In the genomic region with DNA sequence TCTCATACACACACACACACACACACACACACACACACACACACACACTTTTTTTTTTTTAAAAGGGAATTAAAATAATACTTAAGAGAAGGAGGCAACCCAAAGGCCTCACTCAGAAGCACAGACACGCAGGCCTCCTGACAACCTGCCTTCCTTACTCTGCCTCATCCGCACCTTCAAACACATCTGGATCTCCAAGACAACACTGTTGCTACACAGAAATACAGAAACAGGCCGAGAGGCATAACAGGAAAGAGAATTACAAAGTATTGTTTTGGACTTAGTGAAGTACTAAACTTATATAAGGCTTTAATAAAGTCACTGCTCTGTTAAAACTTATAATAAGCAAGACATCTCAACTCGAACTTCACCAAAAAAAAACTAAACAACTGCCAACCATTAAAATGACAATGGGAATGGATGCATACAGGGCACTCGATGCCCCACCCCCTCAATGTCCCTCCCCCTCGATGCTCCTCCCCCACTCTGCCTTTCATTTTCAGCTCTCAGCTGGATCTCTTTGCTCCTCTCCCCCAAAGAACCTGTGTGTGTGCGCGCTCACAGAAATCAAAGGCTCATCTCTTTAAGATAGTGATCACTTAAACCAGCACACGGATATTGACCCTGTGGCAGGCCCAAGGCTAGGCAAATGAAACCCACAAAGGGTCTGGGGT, we compare ENCODE assay signal across 10 mouse cellular contexts.
DNase-seq lines count a peak whose midpoint lies in the region; ATAC-seq and TF ChIP-seq lines count a peak whose summit lies in the region.
"Had no signal": no experiment of that assay in that cellular context is flagged by ENCODE, and none has a peak within 500 bp of the region (broad histone marks: within the 10 kb centered on the region; RNA-seq: fewer than 3 reads in every experiment).

No protein-coding gene starts in this region.

- 75% methylated on average over 9 of the region's 9 CpGs for WGBS in kidney, adult 2 months
- 59% methylated on average over 9 of the region's 9 CpGs for WGBS in limb, embryonic 11.5 days
- 59% methylated on average over 9 of the region's 9 CpGs for WGBS in forebrain, embryonic 13.5 days

- no peak for DNase-seq in kidney, adult 2 months
- DNase-seq in kidney, adult 8-10 months, result no peak
- peak; percentile 40 for DNase-seq in 3T3-L1 (ENCODE audit: low read depth, low spot score)
- DNase-seq in limb, embryonic 11.5 days (ENCODE audit: low spot score), result no peak
- no peak for DNase-seq in cerebellum, adult 9-11 months

- no peak overlapping the region for H3K4me3 ChIP-seq in kidney, adult 2 months (ENCODE audit: insufficient read depth, low read depth, low read length)
- H3K4me3 ChIP-seq in brown adipose tissue, adult 24 weeks (ENCODE audit: insufficient read depth, low read depth, low read length), result no peak overlapping the region
- H3K4me3 ChIP-seq in limb, embryonic 11.5 days (ENCODE audit: low read depth, low read length), result no peak overlapping the region
- no peak overlapping the region for H3K4me3 ChIP-seq in forebrain, embryonic 13.5 days

- no peaks in the 10 kb centered on the region for H3K36me3 ChIP-seq in kidney, adult 2 months (ENCODE audit: control insufficient read depth, insufficient read depth, low read length)
- H3K36me3 ChIP-seq in limb, embryonic 11.5 days (ENCODE audit: control insufficient read depth, insufficient read depth, low read length), result no peaks in the 10 kb centered on the region
- no peaks in the 10 kb centered on the region for H3K36me3 ChIP-seq in forebrain, embryonic 13.5 days (ENCODE audit: poor library complexity, severe bottlenecking)

- ATAC-seq in limb, embryonic 11.5 days (ENCODE audit: insufficient number of reproducible peaks, low FRiP score, low TSS enrichment, low read depth), result no peak
- no peak for ATAC-seq in forebrain, embryonic 13.5 days
- no peak for ATAC-seq in frontal cortex, adult (ENCODE audit: low TSS enrichment)
- ATAC-seq: midbrain, embryonic 16.5 days had no signal

- H3K4me2 ChIP-seq in limb, embryonic 11.5 days (ENCODE audit: low read depth, severe bottlenecking), result no peak overlapping the region
- no peak overlapping the region for H3K4me2 ChIP-seq in forebrain, embryonic 13.5 days

- peaks cover 7% of the 10 kb centered on the region; the same call in 1 of the 2 replicates for H3K4me1 ChIP-seq in kidney, adult 2 months (ENCODE audit: control insufficient read depth, insufficient read depth, low read length)
- H3K4me1 ChIP-seq in brown adipose tissue, adult 24 weeks (ENCODE audit: control insufficient read depth, insufficient read depth, insufficient read length, low read length), result peaks cover 40% of the 10 kb centered on the region
- H3K4me1 ChIP-seq in limb, embryonic 11.5 days (ENCODE audit: control insufficient read depth, insufficient read depth, low read length), result peaks cover 34% of the 10 kb centered on the region
- H3K4me1 ChIP-seq in forebrain, embryonic 13.5 days, result no peaks in the 10 kb centered on the region

- no peaks in the 10 kb centered on the region for H3K9me3 ChIP-seq in limb, embryonic 11.5 days (ENCODE audit: control insufficient read depth, low read length)
- no peaks in the 10 kb centered on the region for H3K9me3 ChIP-seq in forebrain, embryonic 13.5 days (replicated peaks)

- H3K27ac ChIP-seq in kidney, adult 2 months (ENCODE audit: insufficient read depth, low read depth, low read length), result peak overlapping the region; percentile 5; the same call in 1 of the 2 replicates
- peak overlapping the region; percentile 57; the same call in 1 of the 2 replicates for H3K27ac ChIP-seq in brown adipose tissue, adult 24 weeks (replicated peaks; ENCODE audit: low read depth, low read length)
- H3K27ac ChIP-seq in limb, embryonic 11.5 days (replicated peaks; ENCODE audit: low read depth, low read length), result 0 out of 2 replicates have a peak overlapping the region, but pooled peaks have one; percentile 39
- H3K27ac ChIP-seq in forebrain, embryonic 13.5 days, result no peak overlapping the region

- no peaks in the 10 kb centered on the region for H3K27me3 ChIP-seq in kidney, adult 2 months (replicated peaks; ENCODE audit: control insufficient read depth, insufficient read depth, low read length)
- H3K27me3 ChIP-seq in limb, embryonic 11.5 days (ENCODE audit: control insufficient read depth, insufficient read depth, low read length), result no peaks in the 10 kb centered on the region
- H3K27me3 ChIP-seq in forebrain, embryonic 13.5 days, result no peaks in the 10 kb centered on the region; the same call in 1 of the 2 replicates
- H3K27me3 ChIP-seq: CH12.LX had no signal

- no peak overlapping the region for H3K9ac ChIP-seq in limb, embryonic 11.5 days (ENCODE audit: low read length)
- H3K9ac ChIP-seq in forebrain, embryonic 13.5 days, result no peak overlapping the region

- no peak for TF ChIP-seq POLR2A in kidney, adult 2 months (IDR thresholded peaks at IDR 0.05; ENCODE audit: low read depth, low read length)

- no peak for TF ChIP-seq CTCF in kidney, adult 2 months (conservative IDR thresholded peaks at IDR 0.05; ENCODE audit: insufficient read depth, insufficient read length, low read depth, low read length)
